In the genomic region with DNA sequence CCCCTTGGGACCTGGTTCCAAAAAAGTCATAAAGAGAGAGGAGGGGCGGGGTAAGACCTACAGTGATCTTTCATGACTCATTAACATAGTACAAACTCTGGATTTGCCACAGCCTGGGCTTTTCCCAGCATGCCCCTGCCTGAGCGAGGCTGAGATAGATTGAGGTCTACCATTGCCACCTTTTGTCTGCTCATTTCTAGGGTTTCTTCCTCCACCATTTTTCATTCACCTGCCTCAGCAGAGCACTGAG, we compare ENCODE assay signal across 14 mouse cellular contexts. TPM values are rescaled to one million over a fixed set of nuclear protein-coding genes. Genes with fewer than 3 reads are reported as not detected.
"Had no signal": no experiment of that assay in that cellular context is flagged by ENCODE, and none has a peak within 500 bp of the region (broad histone marks: within the 10 kb centered on the region; RNA-seq: fewer than 3 reads in every experiment).

No protein-coding gene starts in this region.

- H3K4me1 ChIP-seq: liver, embryonic 12.5 days had no signal

- DNase-seq: kidney, adult 8-10 months; kidney, postnatal 36 days; layer of hippocampus, adult 9-11 months; layer of hippocampus, postnatal 36 days; lung, embryonic 14.5 days; lung, postnatal 10 days; lung, postnatal 4 days; right cerebral cortex, postnatal 4 days; spleen, adult 18-20 months; thymus, adult 18-20 months; thymus, postnatal 14 days had no signal

- H3K27ac ChIP-seq: liver, embryonic 12.5 days had no signal

- H3K4me3 ChIP-seq: liver, embryonic 12.5 days; neural tube, embryonic 12.5 days had no signal

- H3K27me3 ChIP-seq: liver, embryonic 12.5 days; neural tube, embryonic 12.5 days had no signal

- H3K9me3 ChIP-seq: liver, embryonic 12.5 days; neural tube, embryonic 12.5 days had no signal

- H3K9ac ChIP-seq: liver, embryonic 12.5 days; lung, embryonic 14.5 days; neural tube, embryonic 12.5 days had no signal

- H3K36me3 ChIP-seq: liver, embryonic 12.5 days; neural tube, embryonic 12.5 days had no signal

- ATAC-seq: intestine, postnatal 0 days; liver, embryonic 12.5 days had no signal

- H3K4me2 ChIP-seq: liver, embryonic 12.5 days; lung, embryonic 14.5 days; neural tube, embryonic 12.5 days had no signal

RNA-seq across cellular contexts. Expression of a gene that starts 55.7 kb away (rescaled TPM):
- polyA plus RNA-seq: liver, embryonic 12.5 days; lung, embryonic 14.5 days had no signal
